Mouse (Mus musculus) limb, embryonic 14.5 days (tissue): ENCODE results near the gene Ndst2. TPM values are rescaled to one million over a fixed set of nuclear protein-coding genes. Genes with fewer than 3 reads are reported as not detected.
A peak's percentile ranks its signal among the peaks of the same experiment; 100 is the strongest.

Experiments
- ATAC-seq: fragments of 200-750 bp; cut with Nextera tagmentation; 2 replicates; pipeline ENCODE4 v1.8.0; 2017; ENCODE audit warnings: low read depth, moderate number of reproducible peaks, moderate TSS enrichment; ENCODE audit not compliant: low FRiP score
- DNase-seq: peaks from one replicate; pipeline ENCODE4 v3.0.0-alpha.2; 2015; ENCODE audit warnings: low spot score
- H3K27ac ChIP-seq: fragments of 300-500 bp; sonication (generic); replicated peaks from 2 replicates; pipeline ENCODE4 v1.5.1; 2014; ENCODE audit warnings: low read depth, mild to moderate bottlenecking, low read length, moderate library complexity, mixed read lengths
- H3K27me3 ChIP-seq: fragments of 300-500 bp; sonication (generic); 2 replicates; pipeline ENCODE4 v1.6.1; 2014; ENCODE audit warnings: low read length, mixed read lengths; ENCODE audit not compliant: control insufficient read depth, insufficient read depth
- H3K36me3 ChIP-seq: fragments of 300-500 bp; sonication (generic); 2 replicates; pipeline ENCODE4 v1.6.1; 2014; ENCODE audit warnings: mild to moderate bottlenecking, low read length, moderate library complexity, mixed read lengths; ENCODE audit not compliant: control insufficient read depth, insufficient read depth
- H3K4me1 ChIP-seq: fragments of 300-500 bp; sonication (generic); 2 replicates; pipeline ENCODE4 v1.6.1; 2014; ENCODE audit warnings: antibody characterized with exemption, low read length, mixed read lengths; ENCODE audit not compliant: control insufficient read depth, insufficient read depth
- H3K4me2 ChIP-seq: fragments of 300-500 bp; sonication (generic); replicated peaks from 2 replicates; pipeline ENCODE4 v1.6.1; 2014; ENCODE audit warnings: low read depth, mild to moderate bottlenecking, low read length, moderate library complexity; ENCODE audit not compliant: severe bottlenecking
- H3K4me3 ChIP-seq: fragments of 300-500 bp; sonication (generic); replicated peaks from 2 replicates; pipeline ENCODE4 v1.5.1; 2014; ENCODE audit warnings: low read length
- H3K9ac ChIP-seq: fragments of 300-500 bp; sonication (generic); 2 replicates; pipeline ENCODE4 v1.6.1; 2014; ENCODE audit warnings: mild to moderate bottlenecking, low read depth, low read length, moderate library complexity; ENCODE audit not compliant: severe bottlenecking
- H3K9me3 ChIP-seq: fragments of 300-500 bp; sonication (generic); 2 replicates; pipeline ENCODE4 v1.6.1; 2016; ENCODE audit warnings: low read length; ENCODE audit not compliant: control insufficient read depth
- POLR2A ChIP-seq: fragments of 200-500 bp; IDR thresholded peaks from 2 replicates; pipeline ENCODE4 v1.8.0; 2012; ENCODE audit warnings: inconsistent platforms, mild to moderate bottlenecking, moderate library complexity, borderline replicate concordance; ENCODE audit not compliant: insufficient read depth, insufficient read length; ENCODE audit errors: extremely low read depth
- WGBS: fragments of 180-500 bp; shearing (Covaris S2); extraction: QIAGEN DNeasy Blood & Tissue Kit; methylation state at CpG from one replicate; pipeline ENCODE4 v1.1.7; 2014; 5-methylcytosine and 5-hydroxymethylcytosine counted together
- polyA plus RNA-seq, 2 experiments: library from polyadenylated mRNA; depleted of rRNA in 1 of 2; stranded (reverse) in 1 of 2; unstranded in 1 of 2; fragments of >200 nt; fragmentation: Nextera tagmentation in 1 of 2; extraction: Ambion mirVana in 1 of 2; gene quantifications; 2 replicates each; pipeline versions ENCODE4 v1.2.1 to v1.2.3; 2012 to 2014

Gene Ndst2
- polyA plus RNA-seq, 2 experiments, result 36.5 to 65.9 TPM

DNA sequence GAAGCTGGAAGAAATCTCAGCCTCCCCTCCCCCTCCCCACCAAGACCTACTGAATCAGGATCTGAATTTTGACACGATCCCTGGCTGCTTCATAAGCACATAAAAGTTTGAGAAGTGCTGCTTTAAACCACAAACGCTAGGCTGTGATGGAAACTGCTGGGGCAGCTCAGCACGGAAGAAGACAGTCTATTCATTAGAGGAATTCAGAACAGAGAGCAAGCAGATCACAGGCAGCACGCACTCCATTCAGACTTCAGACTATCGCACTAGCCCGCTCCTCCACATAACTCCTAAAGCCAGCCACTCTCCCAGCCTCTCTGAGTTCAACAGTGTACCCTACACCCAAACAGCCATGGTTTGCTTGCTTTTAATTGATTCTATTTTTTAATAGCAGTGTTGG lies 41.3 kb upstream of the Ndst2 start:
- Histone ChIP-seq H3K27me3 (no peaks in the 10 kb centered on the region), H3K4me2 (no peak overlapping the region), H3K4me1 (peaks cover 7% of the 10 kb centered on the region), H3K27ac (0 out of 2 replicates have a peak overlapping the region, but pooled peaks have one; percentile 38), H3K4me3 (no peak overlapping the region), H3K9me3 (no peaks in the 10 kb centered on the region), H3K36me3 (peaks cover 28% of the 10 kb centered on the region), H3K9ac (no peak overlapping the region)
- DNase-seq (no peak), ATAC-seq (no peak)
- WGBS, result 26% methylated on average over 6 of the region's 6 CpGs
- TF ChIP-seq POLR2A, result no peak

DNA sequence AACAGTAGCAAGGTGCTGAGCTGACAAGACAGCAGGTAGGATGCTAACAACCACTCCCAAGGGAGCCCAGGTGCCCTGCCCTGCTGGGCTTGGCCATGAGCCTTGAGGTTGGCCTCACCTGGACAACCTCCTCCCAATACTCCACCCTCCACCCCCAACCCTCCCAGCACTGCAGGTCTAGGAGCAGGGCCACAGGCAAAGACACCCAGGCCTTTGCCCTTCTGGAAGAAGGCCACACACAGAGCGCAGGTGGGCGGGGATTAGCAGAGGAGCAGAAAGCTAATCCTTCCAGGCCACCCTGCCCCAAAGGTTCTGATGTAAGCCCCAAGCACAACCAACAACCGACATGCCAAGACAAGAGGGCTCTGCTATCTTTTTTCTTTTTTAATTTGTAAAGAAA lies 39.0 kb upstream of the Ndst2 start:
- Histone ChIP-seq H3K4me2 (no peak overlapping the region), H3K27me3 (no peaks in the 10 kb centered on the region), H3K9me3 (no peaks in the 10 kb centered on the region), H3K4me1 (peaks cover 7% of the 10 kb centered on the region), H3K9ac (no peak overlapping the region), H3K36me3 (peaks cover 24% of the 10 kb centered on the region), H3K27ac (no peak overlapping the region), H3K4me3 (no peak overlapping the region)
- WGBS, result 51% methylated on average over 3 of the region's 3 CpGs
- TF ChIP-seq POLR2A, result no peak
- no peak for DNase-seq
- ATAC-seq, result no peak

DNA sequence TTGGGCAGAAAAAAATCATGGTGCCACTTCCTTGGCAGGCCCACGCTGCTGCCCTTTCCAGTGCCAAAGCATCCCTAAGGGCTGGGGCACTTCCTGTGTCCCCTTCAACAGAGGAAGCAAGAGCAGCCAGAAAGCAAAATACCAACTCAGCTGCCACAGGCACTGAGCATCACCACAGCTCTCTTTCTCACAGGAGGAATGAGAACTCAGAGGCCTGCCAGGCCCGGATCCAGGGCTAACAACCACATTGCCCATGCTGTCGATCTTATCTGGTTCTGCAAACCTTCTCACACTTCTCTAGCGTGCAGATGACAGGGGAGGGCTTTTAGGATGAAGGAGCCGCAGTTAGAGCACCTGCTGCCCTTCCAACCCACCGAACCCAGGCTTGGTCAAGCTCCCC lies 38.4 kb upstream of the Ndst2 start:
- Histone ChIP-seq H3K36me3 (peaks cover 24% of the 10 kb centered on the region), H3K9ac (no peak overlapping the region), H3K4me1 (peaks cover 7% of the 10 kb centered on the region), H3K27ac (no peak overlapping the region), H3K4me2 (no peak overlapping the region), H3K9me3 (no peaks in the 10 kb centered on the region), H3K27me3 (no peaks in the 10 kb centered on the region), H3K4me3 (no peak overlapping the region)
- TF ChIP-seq POLR2A, result no peak
- DNase-seq (no peak), ATAC-seq (no peak)
- 79% methylated on average over 6 of the region's 6 CpGs for WGBS

DNA sequence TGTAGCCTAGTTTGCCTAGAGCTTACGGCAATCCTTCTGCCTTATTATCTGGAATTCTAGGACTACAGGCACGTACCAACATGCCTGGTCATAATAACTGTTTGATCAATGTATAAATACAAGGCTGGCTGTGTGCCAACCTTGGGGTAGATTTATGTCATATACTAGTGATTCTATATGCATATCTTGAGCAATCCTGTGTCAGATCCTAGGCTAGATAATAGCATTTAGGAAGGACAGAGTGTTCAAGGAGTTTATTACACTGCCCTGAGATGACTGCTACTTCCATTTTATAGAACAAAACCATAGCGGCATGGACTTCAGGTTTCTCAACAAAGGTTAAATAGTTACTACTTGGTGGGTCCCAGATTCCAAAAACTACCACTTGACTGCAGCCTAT lies 37.6 kb upstream of the Ndst2 start:
- Histone ChIP-seq H3K27me3 (no peaks in the 10 kb centered on the region), H3K36me3 (peaks cover 18% of the 10 kb centered on the region)

DNA sequence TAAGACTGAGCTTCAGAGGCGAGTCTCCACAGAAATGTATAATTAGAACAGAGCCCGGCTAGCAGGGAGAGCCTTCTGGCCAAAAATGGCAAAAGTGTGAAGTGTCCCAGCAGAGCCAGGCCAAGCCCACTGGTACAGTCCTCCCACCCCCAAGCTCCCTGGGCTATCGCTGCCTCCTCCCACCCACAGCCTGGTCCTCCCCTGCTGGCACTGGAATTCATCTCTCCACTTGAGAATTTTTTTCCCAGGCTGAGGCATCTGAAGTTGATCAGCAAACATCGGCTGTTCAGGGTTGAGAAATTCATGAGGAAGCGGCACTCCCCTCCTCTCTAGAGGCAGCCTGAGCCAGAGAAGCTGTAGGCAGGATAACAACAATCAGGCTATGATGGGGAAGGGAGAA lies 34.2 kb upstream of the Ndst2 start:
- Histone ChIP-seq H3K4me2 (no peak overlapping the region), H3K9ac (no peak overlapping the region), H3K4me3 (no peak overlapping the region), H3K27ac (no peak overlapping the region), H3K4me1 (no peaks in the 10 kb centered on the region; the same call in 1 of the 2 replicates), H3K9me3 (no peaks in the 10 kb centered on the region), H3K36me3 (peaks cover 39% of the 10 kb centered on the region), H3K27me3 (no peaks in the 10 kb centered on the region)
- ATAC-seq (no peak), DNase-seq (no peak)
- TF ChIP-seq POLR2A, result no peak
- 58% methylated on average over 5 of the region's 5 CpGs for WGBS

More for the DNA sequence above, 37.6 kb upstream of the Ndst2 start:
- no peak overlapping the region for H3K4me3 ChIP-seq
- H3K4me1 ChIP-seq, result peaks cover 7% of the 10 kb centered on the region
- 84% methylated on average over 3 of the region's 3 CpGs for WGBS
- no peaks in the 10 kb centered on the region for H3K9me3 ChIP-seq
- ATAC-seq (no peak), DNase-seq (no peak)
- TF ChIP-seq POLR2A, result no peak
- no peak overlapping the region for H3K9ac ChIP-seq
- no peak overlapping the region for H3K4me2 ChIP-seq
- no peak overlapping the region for H3K27ac ChIP-seq

DNA sequence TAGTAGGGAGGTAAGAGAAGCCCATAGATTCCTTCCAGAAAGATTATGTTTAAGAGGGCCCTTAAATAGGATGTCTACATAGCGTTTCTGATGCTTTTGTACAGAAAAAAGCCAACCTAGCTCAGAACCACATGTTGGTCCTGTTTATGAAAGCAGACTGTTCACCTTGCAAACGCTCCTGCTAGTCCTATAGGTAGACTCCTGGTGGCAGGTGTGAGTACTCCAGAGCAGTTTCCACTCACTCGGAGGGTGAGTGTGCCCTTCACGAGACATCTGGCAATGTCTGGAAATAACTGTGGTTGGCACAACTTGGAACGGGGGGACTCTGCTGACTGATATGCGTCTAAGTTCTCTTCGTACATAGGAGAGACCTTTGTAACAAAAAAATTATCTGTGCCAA lies 33.6 kb upstream of the Ndst2 start:
- no peak overlapping the region for H3K4me2 ChIP-seq
- H3K4me3 ChIP-seq, result no peak overlapping the region
- no peak for ATAC-seq
- H3K9ac ChIP-seq, result no peak overlapping the region
- H3K27me3 ChIP-seq, result no peaks in the 10 kb centered on the region
- H3K27ac ChIP-seq, result no peak overlapping the region
- WGBS, result 90% methylated on average over 7 of the region's 7 CpGs
- no peaks in the 10 kb centered on the region for H3K9me3 ChIP-seq
- no peaks in the 10 kb centered on the region; the same call in 1 of the 2 replicates for H3K4me1 ChIP-seq
- no peak for DNase-seq
- no peak for TF ChIP-seq POLR2A
- H3K36me3 ChIP-seq, result peaks cover 45% of the 10 kb centered on the region
